Mouse (Mus musculus): ENCODE data around the gene Lin37.

- TF ChIP-seq CTCF (IDR thresholded peaks at IDR 0.05; ENCODE audit: extremely low read depth, insufficient read depth, low read length) (no peak), POLR2A (IDR thresholded peaks at IDR 0.05; ENCODE audit: extremely low read depth, insufficient read depth, low read length) (no peak)
Observed at GRCm38 (mm10) chr7:30591605-30591951, 31.9 kb upstream of the Lin37 start.
